Mouse (Mus musculus): ENCODE data around the gene Pcnx3. TPM values are rescaled to one million over a fixed set of nuclear protein-coding genes. Genes with fewer than 3 reads are reported as not detected.

Pcnx3 gene
- total and polyA plus RNA-seq, 3 experiments: 7.1 to 34.5 (median 28.6) TPM

DNA sequence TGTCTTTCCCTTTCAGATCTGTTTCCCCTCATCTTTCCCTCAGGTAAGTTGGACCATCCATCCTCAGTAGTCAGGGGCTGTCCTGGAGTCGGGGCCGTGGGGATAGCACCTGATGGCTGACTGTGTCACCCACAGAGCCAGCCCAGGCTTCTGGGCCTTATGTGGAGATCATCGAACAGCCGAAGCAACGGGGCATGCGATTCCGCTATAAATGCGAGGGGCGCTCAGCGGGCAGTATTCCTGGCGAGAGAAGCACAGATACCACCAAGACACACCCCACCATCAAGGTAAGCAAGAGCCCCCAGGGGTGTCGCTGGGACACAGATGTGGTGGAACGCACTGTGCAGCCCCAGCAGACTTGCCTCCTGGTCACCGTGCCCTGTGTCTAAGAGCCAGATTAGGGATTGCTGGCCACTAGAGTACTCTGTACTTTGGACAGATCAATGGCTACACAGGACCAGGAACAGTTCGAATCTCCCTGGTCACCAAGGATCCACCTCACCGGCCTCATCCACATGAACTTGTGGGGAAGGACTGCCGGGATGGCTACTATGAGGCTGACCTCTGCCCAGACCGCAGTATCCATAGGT is 50.2 kb downstream of the Pcnx3 start:
- DNase-seq (ENCODE audit: extremely low read depth): no peak
- Histone ChIP-seq H3K27me3 (replicated peaks) (no peaks in the 10 kb centered on the region), H3K27ac (ENCODE audit: insufficient read depth, low read depth) (no peak overlapping the region), H3K9me3 (replicated peaks; ENCODE audit: low read length) (no peaks in the 10 kb centered on the region), H3K9ac (ENCODE audit: insufficient read depth, low read depth) (peak overlapping the region; percentile 79), H3K4me2 (ENCODE audit: insufficient read depth, low read depth, poor library complexity, severe bottlenecking) (peak overlapping the region; percentile 64), H3K36me3 (replicated peaks in 1 of 2; ENCODE audit: control insufficient read depth in 1 of 2, insufficient read depth in 1 of 2, low read length in 1 of 2) (peaks cover 46 to 52% of the 10 kb centered on the region in 2 experiments), H3K4me3 (replicated peaks in 1 of 3; ENCODE audit: low read depth in 2 of 3, low read length in 2 of 3, poor library complexity in 1 of 3) (peak overlapping the region; percentile 73 to 85 (median 82)), H3K79me2 (replicated peaks; ENCODE audit: control insufficient read depth, extremely low read depth, insufficient read depth, poor library complexity, severe bottlenecking) (peaks cover 14% of the 10 kb centered on the region), H3K4me1 (ENCODE audit: control insufficient read depth in 1 of 2, insufficient read depth in 2 of 2) (peaks cover 6 to 26% of the 10 kb centered on the region in 2 experiments)
- in situ Hi-C loops (cut with MboI; ENCODE audit: low pct_ligation_motif_present, low pct_unique_long_range_greater_than_20kb, low sequenced_read_pairs): no loop called here
- dilution Hi-C loops (cut with MboI; ENCODE audit: extremely low pct_ligation_motif_present, extremely low pct_unique_long_range_greater_than_20kb, low sequenced_read_pairs): no loop called here
- no peak for TF ChIP-seq MYC (IDR thresholded peaks at IDR 0.05; ENCODE audit: low read depth, low read length)
- no peak for TF ChIP-seq MXI1 (IDR thresholded peaks at IDR 0.05; ENCODE audit: low read depth, low read length)
- TF ChIP-seq BHLHE40 (IDR thresholded peaks at IDR 0.05; ENCODE audit: low read depth, low read length): no peak
- TF ChIP-seq ZC3H11A (IDR thresholded peaks at IDR 0.05; ENCODE audit: low read depth, low read length): no peak
- TF ChIP-seq CHD1 (IDR thresholded peaks at IDR 0.05; ENCODE audit: low read depth, low read length): no peak
- TF ChIP-seq E2F4 (IDR thresholded peaks at IDR 0.05; ENCODE audit: insufficient replicate concordance, low read depth, low read length): no peak
- TF ChIP-seq RAD21 (IDR thresholded peaks at IDR 0.05; ENCODE audit: low read depth, low read length): no peak
- no peak for TF ChIP-seq EP300 (IDR thresholded peaks at IDR 0.05; ENCODE audit: low read length)
- no peak for TF ChIP-seq UBTF (IDR thresholded peaks at IDR 0.05; ENCODE audit: low read depth, low read length)
- TF ChIP-seq CTCF (conservative IDR thresholded peaks at IDR 0.05 in 1 of 2, IDR thresholded peaks at IDR 0.05 in 1 of 2; ENCODE audit: low read depth in 2 of 2, low read length in 2 of 2): no peak
- TF ChIP-seq HCFC1 (IDR thresholded peaks at IDR 0.05; ENCODE audit: low read depth, low read length): no peak
- no peak for TF ChIP-seq TCF12 (IDR thresholded peaks at IDR 0.05; ENCODE audit: low read depth, low read length)
- TF ChIP-seq ZMIZ1 (IDR thresholded peaks at IDR 0.05; ENCODE audit: low read depth, low read length): no peak
- TF ChIP-seq MAZ (IDR thresholded peaks at IDR 0.05; ENCODE audit: low read depth, low read length): no peak
- no peak for TF ChIP-seq JUND (conservative IDR thresholded peaks at IDR 0.05; ENCODE audit: low read depth, low read length)
- no peak for TF ChIP-seq MEF2A (IDR thresholded peaks at IDR 0.05; ENCODE audit: borderline replicate concordance, low read depth, low read length)
- no peak for TF ChIP-seq IRF4 (IDR thresholded peaks at IDR 0.05; ENCODE audit: low read depth, low read length)
- no peak for TF ChIP-seq ETS1 (conservative IDR thresholded peaks at IDR 0.05; ENCODE audit: low read depth, low read length)
